Mouse (Mus musculus) v-Abl transformed pro-B cells (cell line): ENCODE results near the gene Sars.

Source experiments
- in situ Hi-C, 2 experiments: fragments of 400-800 bp; cut with MboI; formaldehyde crosslinking; loops; one replicate each; pipeline ENCODE4 v1.15.1; 2025; ENCODE audit not compliant: unreplicated experiment in 2 of 2

Gene Sars

GRCm38 (mm10) chr3:108401692-108402527 lies 43.1 kb downstream of the Sars start:
- in situ Hi-C loops = loop anchor here (5.0 to 10.0 kb wide), 5 partner anchors 153 to 1093 kb away; no protein-coding TSS in a partner anchor

DNA sequence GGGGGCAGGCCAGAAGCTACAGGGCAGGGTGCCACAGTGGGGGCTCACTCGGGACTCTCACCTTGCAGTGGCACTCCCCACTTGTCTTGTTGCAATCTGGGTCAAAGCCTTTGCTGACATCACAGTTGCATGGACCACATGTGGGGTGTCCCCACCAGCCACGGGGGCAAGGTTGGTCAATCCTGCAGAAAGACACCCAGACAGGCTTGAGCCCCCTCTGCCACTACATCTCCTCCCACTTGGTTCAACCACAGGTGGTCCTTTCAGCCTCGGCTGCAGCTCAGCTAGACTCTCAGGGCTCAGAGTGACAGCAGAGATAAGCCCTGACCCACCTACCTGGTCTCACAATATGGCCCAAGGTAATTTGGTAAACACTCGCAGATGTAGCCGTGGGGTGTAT lies 44.6 kb downstream of the Sars start:
- in situ Hi-C loops = loop anchor here (5.0 to 10.0 kb wide), 5 partner anchors 154 to 1094 kb away; no protein-coding TSS in a partner anchor

- in situ Hi-C loops = loop anchor here in 1 of 2 experiments (5.0 kb wide), 1 partner anchor 121 kb away; no protein-coding TSS in a partner anchor
These were observed 46.7 kb downstream of the Sars start for GRCm38 (mm10) chr3:108398281-108398680.

DNA sequence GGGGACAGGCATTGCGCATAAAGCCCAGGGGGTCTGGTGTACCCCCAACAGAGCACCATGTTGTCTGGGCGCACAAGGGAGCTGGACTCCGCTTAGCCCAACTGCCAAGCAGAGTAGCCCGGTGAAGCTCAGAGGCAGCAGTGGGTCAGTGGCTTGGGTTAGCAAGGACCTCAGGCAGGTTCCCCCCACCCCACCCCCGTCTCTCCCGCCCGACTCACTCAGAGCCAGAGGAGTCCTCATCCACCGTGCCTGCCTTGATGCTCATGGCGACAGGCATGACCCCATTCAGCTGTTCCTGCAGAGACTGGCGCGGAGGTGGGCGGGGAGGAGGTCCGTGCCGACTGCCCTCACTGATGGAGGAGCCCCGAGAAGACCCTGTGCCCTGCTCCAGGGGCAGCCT lies 52.2 kb downstream of the Sars start:
- in situ Hi-C loops = no loop called here

DNA sequence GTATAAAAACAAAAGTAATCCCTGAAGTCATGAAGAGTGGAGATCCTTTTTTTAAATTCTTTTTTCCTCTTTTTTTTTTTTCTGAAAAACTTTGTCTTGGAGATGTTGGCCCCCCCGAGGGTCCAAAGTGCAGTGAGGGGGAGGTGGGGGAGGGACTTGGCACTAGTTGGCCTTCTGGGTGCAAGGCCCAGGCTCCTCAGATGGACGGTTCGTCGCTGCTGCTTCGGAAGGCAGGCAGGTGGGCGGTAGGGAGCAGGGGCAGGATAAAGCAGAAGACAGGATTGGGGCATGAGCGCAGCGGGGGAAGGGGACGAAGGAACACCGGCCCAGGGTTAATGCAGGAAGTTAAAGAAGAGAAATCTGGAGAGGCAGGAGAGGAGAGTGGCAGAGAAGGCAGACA lies 52.7 kb downstream of the Sars start:
- in situ Hi-C loops = no loop called here

DNA sequence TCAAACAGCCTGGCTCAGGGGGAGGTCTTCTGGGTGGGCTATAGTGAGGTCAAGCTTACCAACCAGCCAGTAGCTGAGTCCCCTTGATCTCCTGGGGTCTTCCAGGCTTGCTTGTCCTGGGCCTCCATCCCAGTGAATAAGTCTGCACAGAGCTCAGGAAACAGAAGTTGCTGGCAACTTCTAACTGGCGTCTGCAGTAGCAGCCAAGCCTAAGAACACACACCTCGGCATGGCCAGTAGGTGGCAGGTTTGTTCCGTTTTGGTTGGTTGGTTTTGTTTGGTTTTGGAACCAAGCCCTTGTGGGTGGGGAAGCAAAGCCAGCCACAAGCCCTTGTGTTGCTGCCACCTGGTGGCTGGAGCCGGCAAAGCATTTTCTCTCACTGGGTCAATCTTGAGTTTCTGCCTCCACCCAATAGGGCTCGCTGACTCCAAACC lies 55.9 kb downstream of the Sars start:
- in situ Hi-C loops = loop anchor here (5.0 kb wide), 3 partner anchors 112 to 227 kb away; partner anchors contain the start of gene Atxn7l2 (in 1 of the 2)

DNA sequence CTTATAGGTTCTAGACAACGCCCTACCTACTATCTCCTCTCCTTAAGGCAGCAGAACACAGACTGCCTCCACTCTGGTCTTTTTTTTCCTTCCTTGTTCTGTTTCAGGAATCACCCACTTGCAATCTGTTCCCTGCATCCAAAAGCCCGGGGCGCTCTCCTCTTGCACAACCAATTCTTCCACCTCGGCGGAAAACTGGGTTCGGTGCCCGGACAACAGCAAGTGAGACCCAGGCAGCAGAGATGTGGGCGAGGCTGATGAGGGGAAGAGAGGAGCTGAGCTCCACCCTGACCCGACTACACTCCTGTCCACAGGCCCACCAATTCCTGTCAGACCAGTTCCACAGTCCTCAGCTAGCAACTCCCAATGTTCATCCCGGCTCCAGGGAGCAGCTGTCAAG lies 58.8 kb downstream of the Sars start:
- in situ Hi-C loops = loop anchor here (5.0 kb wide), 3 partner anchors 109 to 224 kb away; partner anchors contain the start of gene Atxn7l2 (in 1 of the 2)

GRCm38 (mm10) chr3:108384425-108384824 lies 60.6 kb downstream of the Sars start:
- in situ Hi-C loops = loop anchor here in 1 of 2 experiments (5.0 kb wide), 1 partner anchor 177 kb away; no protein-coding TSS in a partner anchor

DNA sequence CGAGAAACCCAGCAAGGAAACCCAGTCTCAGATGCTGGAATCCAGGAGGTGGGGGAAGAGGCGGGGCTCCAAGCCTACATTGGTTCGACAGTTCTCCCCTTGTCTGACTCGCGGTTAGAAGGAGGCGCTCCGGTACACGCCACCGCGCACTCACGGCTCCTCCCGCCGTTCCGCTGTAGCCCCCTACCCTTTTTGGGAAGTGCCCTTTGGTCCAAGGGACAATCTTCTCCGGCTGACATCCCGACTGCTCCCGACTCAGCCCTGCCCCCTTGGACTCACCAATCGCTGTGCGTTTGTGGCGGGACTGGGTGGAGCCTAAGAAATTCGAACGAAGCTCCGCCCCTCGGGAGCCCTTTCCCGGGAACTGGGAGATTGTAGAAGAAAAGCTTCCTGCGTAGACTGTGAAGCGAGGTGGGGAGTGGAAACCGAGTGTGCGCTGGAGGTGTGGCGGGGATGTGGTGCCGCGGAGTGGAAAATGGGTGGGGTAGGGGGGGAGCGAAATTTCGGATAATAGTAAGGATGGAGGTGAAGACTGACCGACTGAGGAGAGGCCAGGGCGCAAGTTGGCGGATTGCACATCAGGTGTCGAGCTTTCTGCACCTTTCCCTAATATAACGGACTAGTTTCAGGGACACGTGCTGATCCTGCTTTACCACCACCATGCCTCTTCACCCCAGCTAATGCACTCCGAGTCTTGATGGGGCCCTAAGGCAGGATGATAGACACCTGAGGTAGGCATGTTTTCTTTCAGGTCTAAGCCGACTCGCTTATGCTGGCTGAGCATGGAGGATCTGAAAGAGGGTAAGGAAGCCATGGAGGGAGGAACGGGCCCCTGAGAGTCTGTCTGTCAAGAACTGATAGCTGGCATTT lies 61.3 kb downstream of the Sars start, which contains the start of gene Psrc1:
Psrc1 (plus strand) TSS at position 355 of the 870 bp plus-strand sequence.
- in situ Hi-C loops = loop anchor here in 1 of 2 experiments (5.0 kb wide), 1 partner anchor 176 kb away; no protein-coding TSS in a partner anchor

DNA sequence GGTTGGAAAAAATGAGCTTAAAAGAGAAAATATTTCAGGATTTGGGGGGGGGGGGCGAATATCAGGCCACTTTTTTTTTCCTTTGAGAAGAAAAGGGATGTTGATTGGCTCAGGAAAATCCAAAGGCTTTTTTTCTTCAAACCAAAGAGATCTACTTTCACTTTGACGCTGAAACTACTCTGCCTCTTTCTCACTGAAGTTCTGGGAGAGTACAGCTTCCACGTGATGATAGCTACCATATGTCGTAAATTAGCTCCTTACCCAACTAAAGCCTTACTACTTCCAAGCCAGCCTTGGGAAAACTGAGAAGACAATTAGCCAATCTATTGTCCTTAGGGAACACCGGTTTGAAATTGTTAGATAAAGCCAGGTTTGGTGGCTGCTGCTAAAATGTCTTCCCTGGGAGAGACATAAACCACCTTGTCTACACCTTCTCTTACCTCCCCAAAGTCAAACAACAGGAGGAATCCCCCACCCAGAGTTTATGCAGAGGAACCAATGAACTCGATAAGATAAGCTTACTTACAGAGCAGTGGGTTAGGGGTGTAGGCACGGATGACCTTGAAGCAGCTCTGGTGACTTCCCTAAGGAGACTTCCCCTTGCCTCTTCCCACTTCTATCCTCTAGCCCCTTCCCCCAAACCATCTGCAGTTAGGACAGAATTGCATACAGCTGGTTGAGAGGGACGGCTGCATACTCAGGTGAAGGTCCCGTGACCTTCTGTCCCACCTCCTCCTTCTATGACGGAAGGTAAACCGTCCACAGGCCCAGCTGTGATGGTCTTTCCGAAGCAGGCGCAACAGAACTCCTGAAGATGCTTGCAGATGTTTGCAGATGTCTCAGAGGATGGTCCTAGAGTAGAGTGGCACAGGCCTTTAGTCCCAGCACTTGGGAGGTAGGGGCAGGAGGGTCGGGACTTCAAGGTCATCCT lies 62.8 kb downstream of the Sars start:
- in situ Hi-C loops = loop anchor here in 1 of 2 experiments (5.0 kb wide), 1 partner anchor 175 kb away; no protein-coding TSS in a partner anchor

DNA sequence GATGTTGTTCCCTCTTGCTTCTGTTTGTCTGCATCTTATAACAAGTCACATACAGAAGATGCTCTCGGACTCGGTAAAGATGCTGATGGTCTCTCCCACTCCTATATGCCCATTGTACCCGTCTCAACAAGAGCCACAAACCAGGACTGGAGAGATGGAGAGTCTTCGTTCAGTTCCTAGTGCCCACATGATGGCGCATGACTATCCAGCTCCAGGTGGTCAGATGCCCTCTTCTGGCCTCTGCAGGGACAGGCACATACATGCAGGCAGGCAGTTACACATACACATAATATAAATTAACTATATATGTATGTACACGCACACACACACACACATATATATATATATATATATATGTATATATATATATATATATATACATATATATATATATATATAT lies 64.3 kb downstream of the Sars start:
- in situ Hi-C loops = loop anchor here in 1 of 2 experiments (5.0 kb wide), 1 partner anchor 173 kb away; no protein-coding TSS in a partner anchor

DNA sequence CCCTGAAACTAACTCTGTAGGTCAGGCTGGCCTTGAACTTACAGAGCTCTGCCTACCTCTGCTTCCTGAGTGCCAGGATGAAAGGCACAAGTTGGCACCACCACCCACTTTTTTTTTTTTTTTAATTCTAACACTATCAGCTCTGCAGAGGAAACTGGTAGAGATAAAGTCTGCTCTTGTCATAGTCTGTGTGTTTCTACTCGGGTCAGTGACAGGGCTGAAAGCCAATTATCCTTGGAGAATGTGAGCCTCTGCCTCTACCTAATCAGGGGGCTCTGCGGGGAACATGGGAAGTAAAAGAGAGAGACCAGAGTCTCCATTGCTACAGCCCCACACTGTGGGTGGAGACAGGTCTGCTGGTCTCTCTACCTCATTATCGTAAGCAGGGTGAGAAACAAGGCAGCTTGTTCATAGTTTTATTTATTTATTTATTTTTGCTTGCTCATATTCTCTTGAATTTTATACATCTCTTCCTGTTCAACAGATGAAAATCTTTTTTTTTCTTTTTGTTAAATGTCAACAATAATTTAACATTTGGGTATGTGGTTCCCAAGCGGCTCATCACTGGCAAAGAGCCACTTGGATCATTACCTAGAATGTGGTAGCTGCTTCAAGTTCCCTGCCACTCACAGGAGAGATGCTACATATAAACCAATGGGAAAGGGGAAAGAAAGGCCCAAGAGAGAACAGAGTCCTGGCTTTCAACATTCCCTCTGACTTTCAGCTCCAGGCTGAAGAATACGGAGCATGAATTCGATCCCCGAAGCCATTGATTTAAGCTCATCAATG lies 65.9 kb downstream of the Sars start:
- in situ Hi-C loops = no loop called here
